Mouse (Mus musculus) induced T-regulatory cell, adult 2 months (primary cell): Measurements from ENCODE around the gene Gm14399.
"Not testable (repeated sequence)": the region's sequence is repeated elsewhere in the genome, so short reads cannot be mapped to it uniquely, and the experiment has no call there.

Experiments
- DNase-seq: peaks from one replicate; pipeline ENCODE4 v3.0.0-alpha.2; 2012; ENCODE audit warnings: low read depth

Gene Gm14399

DNA sequence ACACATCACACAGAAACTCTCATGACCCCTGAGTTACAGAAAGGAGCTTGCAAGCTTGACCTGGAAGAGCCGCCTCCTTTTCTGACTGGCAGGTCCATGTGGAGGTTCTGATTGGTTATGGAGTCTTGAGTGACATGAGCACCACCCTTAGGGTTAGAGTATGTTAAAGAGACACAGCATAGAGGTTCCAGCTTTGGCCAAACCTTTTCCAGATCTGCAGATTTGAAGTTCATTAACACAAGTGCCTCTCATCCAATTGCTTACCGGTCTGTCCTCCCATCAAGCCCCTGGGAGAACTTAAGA lies at the start of gene Gm14399:
Gm14399 (minus strand) TSS at position 20 of the 303 bp plus-strand sequence.
- not testable (repeated sequence) for DNase-seq

DNA sequence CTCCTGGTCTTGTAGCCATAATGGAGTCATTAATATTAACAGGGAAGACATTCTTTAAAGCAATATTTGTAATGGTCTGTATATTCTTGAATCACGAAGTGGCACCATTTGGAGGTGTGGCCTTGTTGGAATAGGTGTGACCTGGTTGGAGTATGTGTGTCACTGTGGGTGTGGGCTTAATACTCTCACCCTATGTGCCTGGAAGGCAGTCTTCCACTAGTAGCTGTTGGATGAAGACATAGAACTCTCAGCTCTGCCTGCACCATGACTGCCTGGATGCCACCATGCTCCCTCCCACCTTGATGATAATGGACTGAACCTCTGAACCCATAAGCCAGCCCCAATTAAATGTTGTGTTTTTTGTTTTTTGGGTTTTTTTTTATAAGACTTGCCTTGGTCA lies 37.2 kb upstream of the Gm14399 start:
- not testable (repeated sequence) for DNase-seq

DNA sequence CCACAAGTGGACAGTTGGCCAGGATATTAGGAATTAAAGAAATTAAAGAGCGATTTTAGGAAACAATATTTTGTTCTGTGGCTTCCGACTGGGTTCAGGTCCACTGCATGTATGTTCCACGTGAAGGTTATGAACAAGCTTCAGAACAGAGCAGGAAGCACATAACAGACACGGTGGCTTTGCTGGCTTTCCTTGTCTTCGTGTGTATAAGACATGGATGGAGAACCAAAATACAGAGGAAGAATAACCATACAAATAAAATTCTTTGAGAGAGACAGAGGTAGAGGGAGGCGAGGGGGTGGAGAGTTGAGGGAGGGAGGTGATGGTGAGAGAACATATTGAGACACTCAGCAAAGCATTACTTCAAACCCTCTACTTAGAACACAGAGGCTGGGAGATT lies 34.5 kb upstream of the Gm14399 start:
- no peak for DNase-seq

DNA sequence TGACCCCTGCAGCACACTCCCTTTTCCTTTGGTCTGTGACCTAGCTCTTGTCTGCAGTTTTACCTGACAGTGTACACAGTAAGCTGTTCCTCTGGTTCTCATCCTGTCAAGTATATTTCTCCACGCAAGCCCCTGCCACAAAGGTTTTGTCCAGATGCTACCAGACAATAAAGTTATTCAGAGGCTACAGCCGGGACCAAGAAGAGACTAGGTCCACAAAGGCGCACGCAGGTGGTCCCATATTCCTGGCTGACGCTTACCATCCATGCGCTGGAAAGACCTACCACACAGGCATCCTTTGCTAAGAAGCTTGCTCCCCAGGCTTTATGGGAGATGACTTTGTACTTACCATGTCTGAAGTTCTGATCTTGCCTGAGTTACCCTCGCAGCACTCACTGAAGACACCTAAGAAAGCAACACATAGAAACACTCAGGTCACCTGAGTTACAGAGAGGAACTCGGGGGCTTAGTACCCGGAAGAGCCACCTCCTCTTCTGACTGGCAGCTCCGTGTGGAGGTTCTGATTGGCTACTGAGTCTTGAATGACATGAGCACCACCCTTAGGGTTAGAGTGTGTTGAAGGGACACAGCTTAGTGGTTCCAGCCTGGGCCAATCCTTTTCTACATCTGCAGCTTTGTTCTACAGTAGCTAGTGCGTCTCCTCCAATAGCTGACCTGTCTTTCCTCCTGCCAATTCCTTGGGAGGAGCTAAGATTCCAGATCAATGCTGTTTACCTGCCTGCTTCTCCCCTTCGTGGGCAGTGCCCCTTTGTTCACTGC lies 33.8 kb upstream of the Gm14399 start, which contains the start of gene Gm14443:
Gm14443 (minus strand) TSS at position 471 of the 780 bp plus-strand sequence.
- not testable (repeated sequence) for DNase-seq

- not testable (repeated sequence) for DNase-seq
Measured at GRCm38 (mm10) chr2:175174058-175174457, 32.2 kb upstream of the Gm14399 start.

GRCm38 (mm10) chr2:175172906-175173595 lies 31.2 kb upstream of the Gm14399 start:
- not testable (repeated sequence) for DNase-seq

DNA sequence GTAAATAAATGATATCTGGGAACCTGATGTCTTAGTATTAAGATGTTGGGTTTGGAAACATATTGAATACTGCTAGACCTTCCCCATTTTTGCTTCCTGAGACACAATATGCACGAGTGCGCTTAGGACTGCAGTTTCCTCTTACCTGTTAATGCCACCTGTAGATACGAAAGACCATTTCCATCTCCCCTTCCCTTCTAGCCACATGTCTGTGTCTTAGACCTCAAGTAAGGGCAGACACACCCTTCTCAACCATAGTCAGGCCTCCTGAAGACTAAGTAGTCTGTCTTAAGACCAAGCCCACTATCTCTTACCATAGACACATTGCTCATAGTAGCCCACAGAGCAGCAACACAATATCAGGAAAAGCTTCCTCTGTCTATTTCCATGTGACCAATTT lies 30.3 kb upstream of the Gm14399 start:
- no peak for DNase-seq

DNA sequence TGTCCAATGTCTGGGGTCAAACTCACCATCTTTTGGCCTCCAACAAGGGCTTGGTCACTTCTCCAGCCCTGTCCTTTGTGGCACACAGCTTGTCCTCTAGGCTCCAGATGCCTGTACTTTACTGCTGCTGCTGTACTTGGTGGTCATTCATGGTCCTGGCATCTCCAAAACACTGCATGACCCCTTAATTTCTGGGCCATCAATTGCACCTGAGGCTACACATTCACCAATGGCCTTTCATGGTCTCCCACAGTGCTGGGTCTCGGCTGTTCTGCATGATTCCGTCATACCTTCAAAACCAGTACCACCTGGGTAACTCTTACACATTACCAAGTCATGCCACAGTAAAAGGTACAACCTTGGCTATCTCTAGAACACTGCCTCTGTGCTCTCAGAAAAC lies 25.1 kb upstream of the Gm14399 start:
- not testable (repeated sequence) for DNase-seq

DNA sequence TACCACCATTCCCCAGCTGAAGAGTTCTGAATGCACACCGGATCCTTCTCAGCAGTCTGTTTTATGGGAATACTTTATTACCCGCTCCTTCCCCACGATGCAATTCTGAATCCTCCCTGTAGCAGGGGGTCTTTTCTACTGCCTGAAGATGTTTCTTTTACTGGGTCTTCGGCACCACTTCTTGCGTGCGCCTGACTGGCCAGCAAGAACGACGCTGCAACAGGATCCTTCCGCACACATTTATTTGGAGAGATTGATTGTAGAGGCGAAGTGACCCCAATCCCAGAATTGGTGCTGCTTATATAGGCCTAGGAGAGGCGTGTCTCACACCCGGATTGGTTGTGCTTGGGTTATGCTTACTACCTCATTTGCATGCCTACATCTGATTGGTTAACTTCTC lies 23.3 kb upstream of the Gm14399 start:
- DNase-seq: not testable (repeated sequence)

GRCm38 (mm10) chr2:175161438-175161837 lies 19.6 kb upstream of the Gm14399 start:
- DNase-seq: not testable (repeated sequence)

DNA sequence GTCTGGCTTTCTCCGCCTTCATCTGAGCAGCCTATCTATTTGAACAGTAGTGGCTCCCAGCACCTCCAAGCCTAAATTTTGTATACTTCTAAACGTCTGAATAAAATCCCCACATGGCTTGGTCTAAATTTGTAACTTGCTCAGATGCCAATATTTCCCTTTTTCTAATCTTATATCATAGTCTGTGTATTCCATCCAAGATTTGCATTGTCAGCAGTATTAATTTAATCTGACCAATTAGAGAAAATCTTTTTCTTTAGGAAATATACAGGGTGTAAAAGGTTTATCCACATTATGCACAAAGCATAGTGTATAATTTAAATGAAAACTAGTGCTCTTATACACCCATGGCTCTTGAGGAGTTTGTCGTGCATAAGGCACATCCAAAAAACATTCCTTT lies 16.8 kb upstream of the Gm14399 start:
- DNase-seq: no peak

- DNase-seq: no peak
Measured at GRCm38 (mm10) chr2:175156696-175157095, 14.9 kb upstream of the Gm14399 start.

DNA sequence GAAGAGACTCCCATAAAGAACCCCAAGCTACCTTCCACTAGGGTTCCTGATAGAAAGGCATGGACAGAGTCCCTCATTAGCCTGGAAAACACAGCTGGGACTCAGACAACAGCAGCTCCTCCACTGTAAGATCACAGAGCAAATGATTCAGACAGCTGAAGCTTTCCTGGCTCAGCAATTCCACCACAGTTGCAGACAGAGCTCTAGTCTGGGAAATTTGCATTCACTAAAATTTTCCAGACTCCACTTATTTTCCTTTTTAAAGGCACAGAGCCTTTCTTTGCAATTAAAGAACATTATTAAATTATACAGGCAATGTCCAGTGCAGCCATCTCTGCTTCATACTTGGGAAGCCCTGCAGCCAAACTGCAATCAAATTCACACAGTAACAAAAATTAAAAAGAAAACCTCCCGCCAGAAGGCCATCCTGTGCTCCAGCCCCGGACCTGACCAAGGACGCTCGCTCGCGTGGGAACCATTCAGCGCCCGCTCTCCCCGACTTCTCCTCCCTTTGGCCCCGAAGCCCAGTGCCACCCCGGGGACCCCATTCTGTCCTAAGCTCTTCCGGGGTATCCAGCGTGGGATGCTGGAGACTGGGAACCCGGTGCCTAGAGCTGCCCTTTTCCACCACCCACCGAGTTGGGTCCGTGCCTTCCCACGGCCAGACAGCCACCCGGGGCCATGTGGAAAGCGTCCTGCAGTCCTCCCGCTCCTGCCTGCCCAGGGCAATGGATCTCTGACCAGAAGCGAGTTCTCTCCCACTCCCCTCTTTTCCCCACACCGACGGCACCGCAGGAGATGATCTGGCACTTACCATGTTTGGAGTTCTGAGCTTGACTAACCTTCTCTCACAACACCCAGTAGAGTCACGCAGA lies 457 bp downstream of the Gm14399 start:
- not testable (repeated sequence) for DNase-seq

DNA sequence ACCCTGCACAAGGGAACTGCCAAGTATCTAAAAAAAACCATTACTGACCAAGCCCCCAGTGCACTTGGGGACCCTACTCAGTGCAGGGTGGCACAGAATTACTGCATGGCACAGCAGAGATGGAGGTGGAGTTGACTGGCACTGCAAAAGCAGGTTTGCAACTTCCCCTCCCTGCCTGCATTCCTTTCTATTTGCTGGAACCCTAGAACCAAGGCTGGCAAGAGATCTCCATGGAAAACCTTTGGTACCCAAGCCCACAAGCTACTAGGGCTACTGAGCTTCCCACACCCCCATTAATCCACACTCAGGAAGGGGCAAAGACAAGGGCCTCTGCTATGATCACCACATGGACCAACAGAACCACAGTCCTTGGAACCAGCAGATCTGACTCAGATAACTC lies 1.2 kb downstream of the Gm14399 start:
- DNase-seq: not testable (repeated sequence)
